ENCODE assay signal across 8 mouse cellular contexts in genomic region chr19:10665499-10665898, GRCm38 (mm10). TPM values are rescaled to one million over a fixed set of nuclear protein-coding genes. Genes with fewer than 3 reads are reported as not detected.
DNase-seq lines count a peak whose midpoint lies in the region; ATAC-seq lines count a peak whose summit lies in the region.

No protein-coding gene starts in this region.

- no peak overlapping the region for H3K27ac ChIP-seq in liver, embryonic 11.5 days (ENCODE audit: low read depth, low read length)
- H3K27ac ChIP-seq in stomach, embryonic 16.5 days (ENCODE audit: low read length), result no peak overlapping the region

- ATAC-seq in liver, embryonic 11.5 days (replicated peaks; ENCODE audit: low FRiP score), result no peak; the same call in 1 of the 2 replicates
- ATAC-seq in stomach, embryonic 16.5 days (ENCODE audit: insufficient read depth, low FRiP score), result peak; percentile 71; the same call in 1 of the 2 replicates

- H3K36me3 ChIP-seq in liver, embryonic 11.5 days (ENCODE audit: control insufficient read depth, insufficient read depth, low read length), result no peaks in the 10 kb centered on the region
- H3K36me3 ChIP-seq in stomach, embryonic 16.5 days (ENCODE audit: control insufficient read depth, insufficient read depth, low read length), result no peaks in the 10 kb centered on the region

- DNase-seq in urinary bladder, adult 18-20 months (ENCODE audit: low spot score in 2 of 2), result peak; percentile 34 to 49
- no peak for DNase-seq in urinary bladder, postnatal 10 days (ENCODE audit: low spot score)
- peak; percentile 67 for DNase-seq in cerebellum, adult 8-10 months
- peak; percentile 57 to 60 for DNase-seq in frontal cortex, postnatal 25 days (ENCODE audit: low spot score in 2 of 2)
- peak; percentile 72 for DNase-seq in kidney, adult 18-20 months
- peak; percentile 61 for DNase-seq in liver, embryonic 11.5 days (ENCODE audit: low spot score)
- peak; percentile 64 for DNase-seq in neural tube, embryonic 10.5 days (ENCODE audit: extremely low spot score, low spot score)

- no peak overlapping the region for H3K4me3 ChIP-seq in liver, embryonic 11.5 days (ENCODE audit: low read depth, low read length)
- H3K4me3 ChIP-seq in stomach, embryonic 16.5 days (replicated peaks; ENCODE audit: low read length), result no peak overlapping the region

- H3K4me2 ChIP-seq in liver, embryonic 11.5 days, result no peak overlapping the region
- H3K4me2 ChIP-seq in stomach, embryonic 16.5 days (ENCODE audit: low read depth, low read length), result no peak overlapping the region

- H3K4me1 ChIP-seq in liver, embryonic 11.5 days (replicated peaks; ENCODE audit: control insufficient read depth, insufficient read depth, low read length), result peaks cover 12% of the 10 kb centered on the region
- no peaks in the 10 kb centered on the region for H3K4me1 ChIP-seq in stomach, embryonic 16.5 days (ENCODE audit: control insufficient read depth, insufficient read depth, low read length)

- H3K27me3 ChIP-seq in liver, embryonic 11.5 days (replicated peaks; ENCODE audit: control insufficient read depth, insufficient read depth, low read length), result no peaks in the 10 kb centered on the region
- H3K27me3 ChIP-seq in stomach, embryonic 16.5 days (ENCODE audit: control insufficient read depth, insufficient read depth, low read length), result no peaks in the 10 kb centered on the region

- H3K9me3 ChIP-seq in liver, embryonic 11.5 days (ENCODE audit: control insufficient read depth, low read length), result no peaks in the 10 kb centered on the region
- H3K9me3 ChIP-seq in stomach, embryonic 16.5 days (replicated peaks; ENCODE audit: control insufficient read depth, low read length), result no peaks in the 10 kb centered on the region

- WGBS in liver, embryonic 11.5 days, result 19% methylated on average over 2 of the region's 2 CpGs
- WGBS in stomach, embryonic 16.5 days, result 11% methylated on average over 2 of the region's 2 CpGs

- H3K9ac ChIP-seq in liver, embryonic 11.5 days (ENCODE audit: low read depth, low read length), result no peak overlapping the region
- H3K9ac ChIP-seq in stomach, embryonic 16.5 days (ENCODE audit: low read length), result no peak overlapping the region

RNA-seq across cellular contexts. Expression of gene Pga5, which starts 12.4 kb away (rescaled TPM):
- polyA plus RNA-seq in liver, embryonic 11.5 days (2014; fragmentation: Nextera tagmentation; extraction: Ambion mirVana), result not detected in 2 replicates
- polyA plus RNA-seq in stomach, embryonic 16.5 days (2015; fragmentation: Nextera tagmentation; extraction: Ambion mirVana), result 139 and 218 TPM in 2 replicates

RNA-seq across cellular contexts. Expression of gene Vps37c, which starts 23.0 kb away (rescaled TPM):
- 23.2 TPM in 2 replicates for polyA plus RNA-seq in liver, embryonic 11.5 days (2014; fragmentation: Nextera tagmentation; extraction: Ambion mirVana)
- polyA plus RNA-seq in stomach, embryonic 16.5 days (2015; fragmentation: Nextera tagmentation; extraction: Ambion mirVana), result 48.7 and 60.3 TPM in 2 replicates

RNA-seq across cellular contexts. Expression of gene Vwce, which starts 31.5 kb away (rescaled TPM):
- polyA plus RNA-seq in liver, embryonic 11.5 days (2014; fragmentation: Nextera tagmentation; extraction: Ambion mirVana), result 7.8 and 10.4 TPM in 2 replicates
- 1.2 and 2.0 TPM in 2 replicates for polyA plus RNA-seq in stomach, embryonic 16.5 days (2015; fragmentation: Nextera tagmentation; extraction: Ambion mirVana)

Comparison
In these comparisons a context has a peak if more than half of its experiments do, and no peak if none do; other contexts are left out.
1. RNA of gene Pga5, which starts 12.4 kb away (polyA plus RNA-seq): 139 to 218 TPM in stomach, embryonic 16.5 days; not detected in liver, embryonic 11.5 days; every median in the first group is over 100 times any median in the second.